Mouse (Mus musculus) embryonic facial prominence, embryonic 11.5 days (tissue): ENCODE measurements around the gene Opcml. TPM values are rescaled to one million over a fixed set of nuclear protein-coding genes. Genes with fewer than 3 reads are reported as not detected.

ENCODE experiments used
- ATAC-seq: fragments of 200-750 bp; cut with Nextera tagmentation; replicated peaks from 2 replicates; pipeline ENCODE4 v1.8.0; 2017; ENCODE audit warnings: low read depth; ENCODE audit not compliant: insufficient number of reproducible peaks, low FRiP score, low TSS enrichment
- DNase-seq: peaks from one replicate; pipeline ENCODE4 v3.0.0-alpha.2; 2015; ENCODE audit warnings: low spot score
- H3K27ac ChIP-seq: fragments of 300-500 bp; sonication (generic); replicated peaks from 2 replicates; pipeline ENCODE4 v1.5.1; 2014; ENCODE audit warnings: mild to moderate bottlenecking, low read depth, low read length, control low read depth
- H3K27me3 ChIP-seq: fragments of 300-500 bp; sonication (generic); 2 replicates; pipeline ENCODE4 v1.6.1; 2014; ENCODE audit warnings: mild to moderate bottlenecking, low read length, moderate library complexity, mixed read lengths; ENCODE audit not compliant: control insufficient read depth, insufficient read depth
- H3K36me3 ChIP-seq: fragments of 300-500 bp; sonication (generic); replicated peaks from 2 replicates; pipeline ENCODE4 v1.6.1; 2014; ENCODE audit warnings: low read depth, mild to moderate bottlenecking, low read length, moderate library complexity, mixed read lengths; ENCODE audit not compliant: control insufficient read depth, insufficient read depth
- H3K4me1 ChIP-seq: fragments of 300-500 bp; sonication (generic); 2 replicates; pipeline ENCODE4 v1.6.1; 2014; ENCODE audit warnings: low read length, mixed read lengths; ENCODE audit not compliant: control insufficient read depth, insufficient read depth
- H3K4me2 ChIP-seq: fragments of 300-500 bp; sonication (generic); 2 replicates; pipeline ENCODE4 v1.6.1; 2014; ENCODE audit warnings: low read depth, mild to moderate bottlenecking, control low read depth, low read length, moderate library complexity
- H3K4me3 ChIP-seq: fragments of 300-500 bp; sonication (generic); 2 replicates; pipeline ENCODE4 v1.5.1; 2014; ENCODE audit warnings: low read depth, low read length, control low read depth
- H3K9ac ChIP-seq: fragments of 300-500 bp; sonication (generic); replicated peaks from 2 replicates; pipeline ENCODE4 v1.6.1; 2014; ENCODE audit warnings: mild to moderate bottlenecking, control low read depth, low read length
- H3K9me3 ChIP-seq: fragments of 300-500 bp; sonication (generic); replicated peaks from 2 replicates; pipeline ENCODE4 v1.6.1; 2016; ENCODE audit warnings: mild to moderate bottlenecking, low read length, inconsistent platforms, mixed read lengths; ENCODE audit not compliant: control insufficient read depth
- WGBS: fragments of 180-500 bp; shearing (Covaris S2); extraction: QIAGEN DNeasy Blood & Tissue Kit; methylation state at CpG from one replicate; pipeline ENCODE4 v1.1.7; 2014; 5-methylcytosine and 5-hydroxymethylcytosine counted together
- polyA plus RNA-seq: library from polyadenylated mRNA; unstranded; fragments of >200 nt; fragmentation: Nextera tagmentation; extraction: Ambion mirVana; gene quantifications from 2 replicates; pipeline ENCODE4 v1.2.1, GENCODE M21; 2014

Gene Opcml
- polyA plus RNA-seq, 1 experiment from 2014 or later, result 2.3 TPM

DNA sequence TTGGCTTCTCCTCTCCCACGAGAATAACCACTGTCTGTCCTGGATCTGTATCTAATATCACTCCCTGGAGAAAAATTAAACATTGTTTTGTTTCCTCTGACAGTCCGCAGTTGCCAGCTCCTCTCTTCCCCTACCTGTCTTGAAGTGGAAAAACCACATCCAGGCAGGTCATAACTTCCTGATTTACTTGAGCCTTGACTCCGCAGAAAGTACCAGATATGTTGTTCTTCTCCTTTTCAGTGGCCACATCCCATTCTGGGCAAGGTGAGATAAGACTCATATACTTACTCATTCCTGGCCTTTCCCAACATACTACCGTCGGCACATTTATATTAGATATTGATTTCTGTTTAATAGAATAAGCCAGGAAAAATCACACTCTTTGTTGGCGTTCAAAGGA lies 673.0 kb downstream of the Opcml start:
- ATAC-seq (no peak), DNase-seq (no peak)
- H3K9me3 ChIP-seq, result no peaks in the 10 kb centered on the region
- 79% methylated on average over 6 of the region's 6 CpGs for WGBS
- no peak overlapping the region for H3K9ac ChIP-seq
- no peak overlapping the region for H3K4me3 ChIP-seq
- H3K4me2 ChIP-seq, result no peak overlapping the region
- H3K4me1 ChIP-seq, result no peaks in the 10 kb centered on the region
- H3K27ac ChIP-seq, result no peak overlapping the region
- H3K27me3 ChIP-seq, result no peaks in the 10 kb centered on the region
- no peaks in the 10 kb centered on the region for H3K36me3 ChIP-seq

DNA sequence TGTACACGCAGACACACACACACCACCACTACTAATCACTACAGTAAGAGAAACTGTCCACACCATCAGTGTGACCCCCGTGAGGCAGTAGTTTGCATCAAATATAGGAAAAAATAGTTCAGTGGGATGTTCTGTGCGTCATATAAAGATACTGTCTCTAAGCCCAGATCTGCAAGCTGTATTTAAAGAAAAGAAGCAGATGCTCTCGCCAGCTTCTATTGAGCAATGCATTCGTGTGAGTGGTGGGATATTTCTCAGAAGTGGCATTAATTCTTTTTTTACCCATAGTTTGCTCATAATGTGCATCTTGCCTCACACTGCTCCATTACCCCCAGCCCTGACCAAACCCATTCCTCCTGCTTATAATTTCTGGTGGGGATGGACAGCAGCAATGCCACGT lies 678.8 kb downstream of the Opcml start:
- 86% methylated on average over 6 of the region's 6 CpGs for WGBS
- H3K9ac ChIP-seq, result no peak overlapping the region
- ATAC-seq, result no peak

DNA sequence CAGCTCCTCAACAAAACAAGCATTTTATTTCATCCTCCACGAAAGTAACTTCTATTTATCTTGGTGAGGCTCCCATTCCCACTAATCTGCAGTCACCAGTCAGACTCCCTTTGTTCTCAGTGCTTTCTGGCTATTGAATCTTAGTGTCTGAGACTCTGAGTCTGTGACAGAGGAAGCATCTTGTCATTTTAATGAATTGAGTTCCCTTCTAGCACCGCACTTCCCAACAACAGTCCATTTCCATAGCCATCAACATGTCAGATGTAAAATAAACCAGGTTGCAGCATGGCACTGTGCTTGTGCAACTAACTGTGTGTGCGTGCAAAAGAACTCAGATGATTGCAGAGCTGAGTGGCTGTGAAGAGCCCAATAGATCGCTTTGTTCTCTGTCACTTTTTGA lies 680.9 kb downstream of the Opcml start:
- Histone ChIP-seq H3K27ac (no peak overlapping the region), H3K9ac (no peak overlapping the region), H3K4me1 (no peaks in the 10 kb centered on the region), H3K4me3 (no peak overlapping the region), H3K27me3 (no peaks in the 10 kb centered on the region), H3K9me3 (no peaks in the 10 kb centered on the region), H3K4me2 (no peak overlapping the region), H3K36me3 (no peaks in the 10 kb centered on the region)
- DNase-seq, result no peak
- WGBS, result 66% methylated on average over 4 of the region's 4 CpGs
- ATAC-seq, result no peak

More for the DNA sequence above, 678.8 kb downstream of the Opcml start:
- H3K36me3 ChIP-seq, result no peaks in the 10 kb centered on the region
- H3K4me3 ChIP-seq, result no peak overlapping the region
- no peaks in the 10 kb centered on the region for H3K9me3 ChIP-seq
- no peak overlapping the region for H3K27ac ChIP-seq
- H3K4me1 ChIP-seq, result no peaks in the 10 kb centered on the region
- DNase-seq, result no peak
- H3K4me2 ChIP-seq, result no peak overlapping the region
- H3K27me3 ChIP-seq, result no peaks in the 10 kb centered on the region

DNA sequence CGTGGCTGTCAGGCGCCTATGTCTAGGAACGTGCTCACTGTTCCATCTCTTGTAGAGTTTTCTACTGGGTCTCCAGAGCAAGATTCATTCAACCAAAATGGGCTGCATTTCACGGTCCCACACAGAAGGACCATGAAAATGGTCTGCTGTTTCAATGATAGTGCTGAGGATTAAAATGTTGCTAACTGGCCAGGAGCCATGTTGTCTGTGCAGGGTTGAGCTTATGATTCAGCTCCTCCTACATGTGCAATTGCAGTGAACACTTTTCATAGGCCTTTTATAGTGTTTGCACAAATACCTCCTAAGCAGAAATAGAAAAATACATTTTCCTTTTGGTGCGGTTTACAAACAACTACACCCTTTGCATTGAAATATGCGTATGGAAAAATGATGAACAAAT lies 684.0 kb downstream of the Opcml start:
- DNase-seq, result no peak
- no peak overlapping the region for H3K27ac ChIP-seq
- 86% methylated on average over 6 of the region's 6 CpGs for WGBS
- no peaks in the 10 kb centered on the region for H3K27me3 ChIP-seq
- H3K4me1 ChIP-seq, result no peaks in the 10 kb centered on the region
- no peak for ATAC-seq
- no peak overlapping the region for H3K4me3 ChIP-seq
- no peak overlapping the region for H3K9ac ChIP-seq
- H3K36me3 ChIP-seq, result no peaks in the 10 kb centered on the region
- H3K4me2 ChIP-seq, result no peak overlapping the region
- H3K9me3 ChIP-seq, result no peaks in the 10 kb centered on the region

DNA sequence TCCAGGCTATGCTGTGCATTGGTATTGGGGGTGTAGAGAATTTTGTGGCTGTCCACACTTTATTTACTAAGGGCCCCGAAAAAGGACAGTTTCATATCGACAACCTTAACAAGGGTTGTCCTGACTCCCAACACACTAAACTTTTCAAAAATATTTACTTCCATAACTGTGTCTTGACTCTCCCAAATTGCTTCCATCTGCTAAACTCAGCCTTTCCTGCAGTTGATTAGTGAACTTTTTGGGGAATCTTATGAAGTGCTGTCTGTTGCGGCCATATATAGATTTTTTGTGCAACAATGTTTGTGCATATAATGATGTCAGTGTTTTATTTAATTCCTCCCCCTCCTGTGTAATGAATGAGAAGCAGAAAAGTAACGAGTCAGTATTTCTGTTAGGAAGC lies 690.7 kb downstream of the Opcml start:
- Histone ChIP-seq H3K4me1 (no peaks in the 10 kb centered on the region), H3K27ac (no peak overlapping the region), H3K27me3 (no peaks in the 10 kb centered on the region), H3K4me3 (no peak overlapping the region), H3K9me3 (no peaks in the 10 kb centered on the region), H3K9ac (no peak overlapping the region), H3K36me3 (no peaks in the 10 kb centered on the region), H3K4me2 (no peak overlapping the region)
- 44% methylated on average over 4 of the region's 4 CpGs for WGBS
- ATAC-seq (peak; percentile 39; the same call in 1 of the 2 replicates), DNase-seq (peak; percentile 74)

DNA sequence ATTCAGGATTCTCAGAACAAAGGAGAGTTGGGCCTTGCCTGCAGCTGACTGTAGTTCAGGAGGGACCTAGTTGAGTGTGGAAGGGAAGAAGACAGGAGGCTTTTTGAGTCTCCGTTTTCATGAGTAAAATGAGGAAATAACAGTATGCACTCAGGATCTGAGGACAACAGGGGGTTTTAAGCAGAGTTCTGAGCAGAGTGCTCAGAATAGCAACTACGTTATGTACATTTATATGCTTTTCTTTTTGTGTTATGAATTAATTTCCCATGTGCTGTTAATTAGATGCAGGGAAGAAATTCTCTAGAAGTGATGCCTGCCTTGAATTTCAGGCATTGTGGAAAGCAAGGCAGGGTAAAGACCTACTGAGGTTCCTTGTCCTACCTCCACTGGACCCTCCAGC lies 697.9 kb downstream of the Opcml start:
- no peak for ATAC-seq
- Histone ChIP-seq H3K27me3 (no peaks in the 10 kb centered on the region), H3K9ac (no peak overlapping the region), H3K36me3 (no peaks in the 10 kb centered on the region), H3K27ac (no peak overlapping the region), H3K4me2 (no peak overlapping the region), H3K4me1 (no peaks in the 10 kb centered on the region), H3K4me3 (no peak overlapping the region), H3K9me3 (no peaks in the 10 kb centered on the region)
- DNase-seq, result no peak
- 80% methylated on average over 2 of the region's 2 CpGs for WGBS

DNA sequence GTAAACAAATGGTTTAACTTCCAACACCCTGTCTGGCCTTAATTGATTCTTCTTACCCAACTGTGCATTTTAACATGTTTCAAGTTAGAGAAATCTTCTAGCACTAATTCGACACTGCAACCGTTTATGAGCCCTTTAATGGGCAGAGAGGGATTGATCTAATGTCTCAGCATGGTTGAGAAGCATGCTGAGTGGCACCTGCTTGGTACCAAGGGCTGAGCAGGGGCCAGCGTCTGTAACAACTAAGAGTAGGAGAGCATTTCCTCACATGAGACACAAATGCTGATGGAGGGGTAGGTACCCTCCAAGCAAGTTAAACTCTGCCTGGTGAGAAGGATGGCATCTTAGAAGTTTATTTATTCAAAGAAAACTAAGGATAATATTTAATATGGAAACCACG lies 699.3 kb downstream of the Opcml start:
- H3K4me2 ChIP-seq, result no peak overlapping the region
- no peaks in the 10 kb centered on the region for H3K9me3 ChIP-seq
- no peaks in the 10 kb centered on the region for H3K27me3 ChIP-seq
- no peaks in the 10 kb centered on the region for H3K36me3 ChIP-seq
- no peaks in the 10 kb centered on the region for H3K4me1 ChIP-seq
- no peak overlapping the region for H3K9ac ChIP-seq
- H3K27ac ChIP-seq, result no peak overlapping the region
- WGBS, result 70% methylated on average over 4 of the region's 4 CpGs
- DNase-seq, result no peak
- ATAC-seq, result no peak
- H3K4me3 ChIP-seq, result no peak overlapping the region

DNA sequence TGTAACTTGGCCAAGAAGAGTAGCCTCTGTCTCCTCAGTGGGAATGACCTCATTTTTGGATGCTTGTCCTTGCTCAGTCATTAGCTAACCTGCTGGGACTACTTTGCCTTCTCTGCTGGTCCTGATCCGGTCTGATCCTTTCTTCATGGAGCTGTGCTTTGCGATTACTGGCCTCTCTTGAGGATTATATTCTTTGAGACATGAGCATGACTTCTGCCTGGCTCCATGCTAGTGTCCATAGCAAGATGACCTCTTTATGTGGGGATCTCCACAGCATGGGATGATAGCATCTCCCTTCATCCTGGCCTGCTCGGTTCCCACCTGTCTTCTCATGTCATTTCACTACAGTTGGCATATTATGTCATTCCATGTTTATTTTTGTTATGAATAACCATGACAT lies 699.8 kb downstream of the Opcml start:
- 83% methylated on average over 3 of the region's 3 CpGs for WGBS
- Histone ChIP-seq H3K4me3 (no peak overlapping the region), H3K9ac (no peak overlapping the region), H3K27me3 (no peaks in the 10 kb centered on the region), H3K4me1 (no peaks in the 10 kb centered on the region), H3K27ac (no peak overlapping the region), H3K4me2 (no peak overlapping the region), H3K36me3 (no peaks in the 10 kb centered on the region), H3K9me3 (no peaks in the 10 kb centered on the region)
- no peak for DNase-seq
- no peak for ATAC-seq
